Mouse (Mus musculus) liver, adult 2 months (tissue): ENCODE measurements around the gene Srl.

Experiments
- CTCF ChIP-seq: fragments of 200-500 bp; IDR thresholded peaks from 2 replicates; pipeline ENCODE4 v1.5.1; 2011; ENCODE audit warnings: low read depth, low read length, control low read depth
- POLR2A ChIP-seq: fragments of 200-500 bp; IDR thresholded peaks from 2 replicates; pipeline ENCODE4 v1.6.1; 2011; ENCODE audit warnings: low read length, control low read depth; ENCODE audit not compliant: insufficient read depth; ENCODE audit errors: extremely low read depth

GRCm38 (mm10) chr16:4474882-4475803 lies 66.5 kb downstream of the Srl start:
- TF ChIP-seq CTCF (peak; percentile 99), POLR2A (0 out of 2 replicates have a peak, but pooled peaks have one; percentile 28)
